Mouse (Mus musculus): ENCODE data around the gene Iqsec3. TPM values are rescaled to one million over a fixed set of nuclear protein-coding genes. Genes with fewer than 3 reads are reported as not detected.

Iqsec3 gene
- polyA plus RNA-seq, 1 experiment from 2014 or later: not detected

- WGBS: 27% methylated on average over 4 of the region's 5 CpGs
- H3K4me1 ChIP-seq (ENCODE audit: insufficient read depth, low read depth, low read length): no peaks in the 10 kb centered on the region
These were observed 32.7 kb downstream of the Iqsec3 start for GRCm38 (mm10) chr6:121440696-121441220.

GRCm38 (mm10) chr6:121424830-121425229 is 48.6 kb downstream of the Iqsec3 start:
- Histone ChIP-seq H3K27ac (ENCODE audit: low read length) (no peak overlapping the region), H3K4me1 (ENCODE audit: insufficient read depth, low read depth, low read length) (no peaks in the 10 kb centered on the region), H3K4me3 (ENCODE audit: low read depth, low read length) (no peak overlapping the region), H3K36me3 (ENCODE audit: insufficient read depth, low read length) (no peaks in the 10 kb centered on the region), H3K27me3 (replicated peaks; ENCODE audit: insufficient read depth, low read length) (no peaks in the 10 kb centered on the region), H3K9ac (replicated peaks; ENCODE audit: low read depth) (no peak overlapping the region), H3K9me3 (ENCODE audit: low read length) (no peaks in the 10 kb centered on the region), H3K4me2 (replicated peaks; ENCODE audit: low read depth, low read length) (no peak overlapping the region)
- ATAC-seq: no peak
- WGBS: 23% methylated on average over 6 of the region's 6 CpGs
- TF ChIP-seq EP300 (IDR thresholded peaks at IDR 0.05) (no peak), CTCF (IDR thresholded peaks at IDR 0.05) (no peak)
- DNase-seq (ENCODE audit: low spot score): no peak

More at GRCm38 (mm10) chr6:121440696-121441220, 32.7 kb downstream of the Iqsec3 start:
- ATAC-seq (no peak), DNase-seq (ENCODE audit: low spot score) (no peak)
- TF ChIP-seq EP300 (IDR thresholded peaks at IDR 0.05): no peak
- TF ChIP-seq CTCF (IDR thresholded peaks at IDR 0.05): no peak
- Histone ChIP-seq H3K4me2 (replicated peaks; ENCODE audit: low read depth, low read length) (no peak overlapping the region), H3K4me3 (ENCODE audit: low read depth, low read length) (no peak overlapping the region), H3K9ac (replicated peaks; ENCODE audit: low read depth) (no peak overlapping the region), H3K36me3 (ENCODE audit: insufficient read depth, low read length) (no peaks in the 10 kb centered on the region), H3K27ac (ENCODE audit: low read length) (no peak overlapping the region), H3K9me3 (ENCODE audit: low read length) (no peaks in the 10 kb centered on the region), H3K27me3 (replicated peaks; ENCODE audit: insufficient read depth, low read length) (no peaks in the 10 kb centered on the region)

GRCm38 (mm10) chr6:121424403-121424802 is 49.1 kb downstream of the Iqsec3 start:
- 22% methylated on average over 12 of the region's 12 CpGs for WGBS
- no peaks in the 10 kb centered on the region for H3K9me3 ChIP-seq (ENCODE audit: low read length)
- no peak overlapping the region for H3K9ac ChIP-seq (replicated peaks; ENCODE audit: low read depth)
- TF ChIP-seq EP300 (IDR thresholded peaks at IDR 0.05) (no peak), CTCF (IDR thresholded peaks at IDR 0.05) (no peak)
- H3K4me3 ChIP-seq (ENCODE audit: low read depth, low read length): no peak overlapping the region
- no peak for ATAC-seq
- no peak overlapping the region for H3K4me2 ChIP-seq (replicated peaks; ENCODE audit: low read depth, low read length)
- no peaks in the 10 kb centered on the region for H3K36me3 ChIP-seq (ENCODE audit: insufficient read depth, low read length)
- no peak overlapping the region for H3K27ac ChIP-seq (ENCODE audit: low read length)
- no peaks in the 10 kb centered on the region for H3K27me3 ChIP-seq (replicated peaks; ENCODE audit: insufficient read depth, low read length)
- H3K4me1 ChIP-seq (ENCODE audit: insufficient read depth, low read depth, low read length): no peaks in the 10 kb centered on the region
- no peak for DNase-seq (ENCODE audit: low spot score)

- Histone ChIP-seq H3K9me3 (ENCODE audit: low read length) (no peaks in the 10 kb centered on the region), H3K4me2 (replicated peaks; ENCODE audit: low read depth, low read length) (no peak overlapping the region), H3K9ac (replicated peaks; ENCODE audit: low read depth) (no peak overlapping the region), H3K27me3 (replicated peaks; ENCODE audit: insufficient read depth, low read length) (peaks cover 19% of the 10 kb centered on the region), H3K4me3 (ENCODE audit: low read depth, low read length) (no peak overlapping the region), H3K36me3 (ENCODE audit: insufficient read depth, low read length) (no peaks in the 10 kb centered on the region), H3K4me1 (ENCODE audit: insufficient read depth, low read depth, low read length) (no peaks in the 10 kb centered on the region), H3K27ac (ENCODE audit: low read length) (no peak overlapping the region)
- 1% methylated on average over 35 of the region's 46 CpGs for WGBS
- TF ChIP-seq EP300 (IDR thresholded peaks at IDR 0.05): no peak
- no peak for TF ChIP-seq CTCF (IDR thresholded peaks at IDR 0.05)
- ATAC-seq (no peak), DNase-seq (ENCODE audit: low spot score) (no peak)
These were observed 60.8 kb downstream of the Iqsec3 start for GRCm38 (mm10) chr6:121412558-121413297.

- ATAC-seq: no peak
These were observed 65.9 kb downstream of the Iqsec3 start for GRCm38 (mm10) chr6:121407571-121408011.

GRCm38 (mm10) chr6:121405311-121405710 is 68.2 kb downstream of the Iqsec3 start:
- 90% methylated on average over 8 of the region's 8 CpGs for WGBS
- no peaks in the 10 kb centered on the region for H3K27me3 ChIP-seq (replicated peaks; ENCODE audit: insufficient read depth, low read length)
- H3K9ac ChIP-seq (replicated peaks; ENCODE audit: low read depth): no peak overlapping the region
- no peak overlapping the region for H3K4me2 ChIP-seq (replicated peaks; ENCODE audit: low read depth, low read length)
- no peak for TF ChIP-seq CTCF (IDR thresholded peaks at IDR 0.05)
- no peak for TF ChIP-seq EP300 (IDR thresholded peaks at IDR 0.05)
- no peaks in the 10 kb centered on the region for H3K4me1 ChIP-seq (ENCODE audit: insufficient read depth, low read depth, low read length)
- ATAC-seq: no peak
- H3K9me3 ChIP-seq (ENCODE audit: low read length): no peaks in the 10 kb centered on the region
- no peak overlapping the region for H3K4me3 ChIP-seq (ENCODE audit: low read depth, low read length)
- H3K36me3 ChIP-seq (ENCODE audit: insufficient read depth, low read length): no peaks in the 10 kb centered on the region
- H3K27ac ChIP-seq (ENCODE audit: low read length): no peak overlapping the region
- DNase-seq (ENCODE audit: low spot score): no peak

More at GRCm38 (mm10) chr6:121407571-121408011, 65.9 kb downstream of the Iqsec3 start:
- no peak overlapping the region for H3K4me2 ChIP-seq (replicated peaks; ENCODE audit: low read depth, low read length)
- no peaks in the 10 kb centered on the region for H3K4me1 ChIP-seq (ENCODE audit: insufficient read depth, low read depth, low read length)
- no peaks in the 10 kb centered on the region for H3K9me3 ChIP-seq (ENCODE audit: low read length)
- H3K9ac ChIP-seq (replicated peaks; ENCODE audit: low read depth): no peak overlapping the region
- peaks cover 8% of the 10 kb centered on the region for H3K27me3 ChIP-seq (replicated peaks; ENCODE audit: insufficient read depth, low read length)
- H3K27ac ChIP-seq (ENCODE audit: low read length): no peak overlapping the region
- TF ChIP-seq CTCF (IDR thresholded peaks at IDR 0.05) (no peak), EP300 (IDR thresholded peaks at IDR 0.05) (no peak)
- H3K36me3 ChIP-seq (ENCODE audit: insufficient read depth, low read length): no peaks in the 10 kb centered on the region
- H3K4me3 ChIP-seq (ENCODE audit: low read depth, low read length): no peak overlapping the region
- DNase-seq (ENCODE audit: low spot score): no peak
- 37% methylated on average over 5 of the region's 5 CpGs for WGBS

Measured in lung, postnatal 0 days (tissue).